Mouse (Mus musculus) testis, adult 2 months (tissue): ENCODE results near the gene Lgals7.

ENCODE experiments used
- CTCF ChIP-seq: fragments of 200-500 bp; IDR thresholded peaks from 2 replicates; pipeline ENCODE4 v1.5.1; 2012; ENCODE audit warnings: low read depth, mild to moderate bottlenecking, inconsistent platforms, low read length, moderate library complexity; ENCODE audit not compliant: control insufficient read depth, insufficient read depth, insufficient replicate concordance
- POLR2A ChIP-seq: fragments of 200-500 bp; IDR thresholded peaks from 2 replicates; pipeline ENCODE4 v1.6.1; 2012; ENCODE audit warnings: low read depth, mild to moderate bottlenecking, inconsistent platforms, low read length, moderate library complexity; ENCODE audit not compliant: control insufficient read depth

GRCm38 (mm10) chr7:28818861-28819452, 44.7 kb upstream of the Lgals7 start:
- no peak for TF ChIP-seq POLR2A
- no peak for TF ChIP-seq CTCF
